Mouse (Mus musculus): ENCODE results near the gene Pip5k1b. TPM values are rescaled to one million over a fixed set of nuclear protein-coding genes. Genes with fewer than 3 reads are reported as not detected.

Pip5k1b gene
- polyA plus RNA-seq, 1 experiment from 2014 or later: 9.1 TPM

DNA sequence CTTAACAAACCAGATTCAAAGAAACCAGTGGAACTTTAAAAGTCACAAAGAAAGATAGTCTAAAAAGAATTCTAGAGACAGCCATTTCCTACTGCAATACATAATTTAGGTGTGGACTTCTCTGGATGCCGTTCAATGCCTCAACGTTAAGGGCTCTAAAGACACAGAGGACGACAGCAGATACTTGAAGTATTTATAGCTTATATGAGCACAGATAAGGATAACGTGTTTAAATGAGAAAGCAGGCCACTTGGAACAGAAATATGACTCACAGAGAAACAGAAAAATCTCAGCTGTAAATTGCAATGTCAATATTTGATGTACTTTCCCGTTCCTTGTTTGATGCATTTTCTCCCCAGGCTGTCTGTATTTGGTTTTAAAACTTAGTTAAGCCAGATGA is 212.9 kb downstream of the Pip5k1b start:
- Histone ChIP-seq H3K9me3 (replicated peaks) (no peaks in the 10 kb centered on the region), H3K27ac (no peak overlapping the region), H3K27me3 (replicated peaks) (no peaks in the 10 kb centered on the region), H3K4me1 (no peaks in the 10 kb centered on the region), H3K4me3 (no peak overlapping the region), H3K9ac (no peak overlapping the region), H3K4me2 (no peak overlapping the region), H3K36me3 (0 out of 2 replicates have a peak, but pooled peaks cover 3% of the 10 kb centered on the region)
- WGBS (ENCODE audit: insufficient replicate concordance): 61% methylated on average over 5 of the region's 5 CpGs
- no peak for ATAC-seq

- ATAC-seq: no peak
- no peak overlapping the region for H3K27ac ChIP-seq
- no peak overlapping the region for H3K9ac ChIP-seq
- H3K4me3 ChIP-seq: no peak overlapping the region
- H3K36me3 ChIP-seq: no peaks in the 10 kb centered on the region
- H3K4me2 ChIP-seq: no peak overlapping the region
- H3K4me1 ChIP-seq: peaks cover 10% of the 10 kb centered on the region
- 47% methylated on average over 12 of the region's 12 CpGs for WGBS (ENCODE audit: insufficient replicate concordance)
- no peaks in the 10 kb centered on the region for H3K9me3 ChIP-seq (replicated peaks)
- no peaks in the 10 kb centered on the region for H3K27me3 ChIP-seq (replicated peaks)
Measured at GRCm38 (mm10) chr19:24336370-24337076, 219.1 kb downstream of the Pip5k1b start.

DNA sequence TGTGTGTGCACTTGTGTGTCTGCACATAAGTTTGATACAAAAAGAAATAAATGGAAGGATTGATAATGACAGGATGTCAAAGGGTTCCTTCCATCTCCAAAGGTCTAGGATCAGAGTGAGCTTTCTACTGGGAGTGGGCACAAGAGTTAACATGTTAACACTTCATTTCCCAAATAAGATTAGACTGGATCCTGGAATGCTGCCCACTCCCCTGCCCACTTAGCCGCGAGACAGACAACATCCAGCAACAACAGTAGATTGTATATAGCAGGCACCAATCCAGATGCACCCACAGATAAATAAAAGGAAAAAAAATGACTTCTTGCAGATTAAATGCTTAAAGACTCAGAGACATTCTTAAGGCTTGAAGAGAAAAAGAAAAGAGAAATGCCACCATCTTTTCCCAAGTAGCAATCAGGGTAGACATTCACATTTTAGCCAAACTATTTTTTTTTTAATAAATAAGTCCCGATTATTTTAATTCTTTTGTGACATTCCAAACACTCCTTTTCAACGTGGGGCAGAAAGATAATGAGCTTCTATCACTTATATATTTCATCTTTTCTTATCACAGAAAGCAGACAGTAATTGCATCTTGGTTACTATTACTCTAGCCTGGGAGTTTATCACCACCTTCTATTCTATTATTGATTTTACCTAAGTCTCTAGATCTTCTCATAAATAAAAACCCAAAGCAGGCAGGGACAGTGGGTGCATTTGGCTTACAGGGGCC is 219.9 kb downstream of the Pip5k1b start:
- no peak overlapping the region for H3K9ac ChIP-seq
- H3K4me3 ChIP-seq: no peak overlapping the region
- H3K27me3 ChIP-seq (replicated peaks): no peaks in the 10 kb centered on the region
- H3K4me2 ChIP-seq: no peak overlapping the region
- peaks cover 16% of the 10 kb centered on the region for H3K4me1 ChIP-seq
- H3K27ac ChIP-seq: no peak overlapping the region
- WGBS (ENCODE audit: insufficient replicate concordance): 62% methylated on average over 4 of the region's 4 CpGs
- H3K36me3 ChIP-seq: no peaks in the 10 kb centered on the region
- H3K9me3 ChIP-seq (replicated peaks): no peaks in the 10 kb centered on the region
- ATAC-seq: no peak

DNA sequence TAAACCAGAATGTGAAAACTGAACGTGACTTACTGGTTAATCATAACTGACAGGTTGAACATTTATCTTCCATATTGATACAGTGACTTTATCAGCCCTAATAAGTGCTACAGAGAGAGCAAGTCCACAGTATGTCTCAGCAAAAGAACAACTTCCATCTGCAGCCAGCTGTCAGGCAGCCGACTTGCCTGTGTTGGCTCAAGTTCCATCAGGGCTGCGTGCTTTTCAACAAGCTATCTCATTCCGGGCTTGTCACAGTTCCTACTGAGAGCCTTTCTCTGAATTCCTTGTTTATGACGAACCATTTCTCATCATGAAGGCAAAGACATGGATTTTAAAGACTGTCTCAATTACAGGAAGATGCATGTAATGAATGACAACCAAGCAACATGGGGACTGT is 222.7 kb downstream of the Pip5k1b start:
- Histone ChIP-seq H3K9ac (no peak overlapping the region), H3K4me2 (no peak overlapping the region), H3K9me3 (replicated peaks) (no peaks in the 10 kb centered on the region), H3K27me3 (replicated peaks) (no peaks in the 10 kb centered on the region), H3K27ac (no peak overlapping the region), H3K4me1 (peaks cover 16% of the 10 kb centered on the region), H3K36me3 (no peaks in the 10 kb centered on the region), H3K4me3 (no peak overlapping the region)
- 70% methylated on average over 5 of the region's 5 CpGs for WGBS (ENCODE audit: insufficient replicate concordance)
- ATAC-seq: no peak

- no peak; the same call in 1 of the 2 replicates for ATAC-seq
Measured at GRCm38 (mm10) chr19:24331274-24331673, 224.4 kb downstream of the Pip5k1b start.

DNA sequence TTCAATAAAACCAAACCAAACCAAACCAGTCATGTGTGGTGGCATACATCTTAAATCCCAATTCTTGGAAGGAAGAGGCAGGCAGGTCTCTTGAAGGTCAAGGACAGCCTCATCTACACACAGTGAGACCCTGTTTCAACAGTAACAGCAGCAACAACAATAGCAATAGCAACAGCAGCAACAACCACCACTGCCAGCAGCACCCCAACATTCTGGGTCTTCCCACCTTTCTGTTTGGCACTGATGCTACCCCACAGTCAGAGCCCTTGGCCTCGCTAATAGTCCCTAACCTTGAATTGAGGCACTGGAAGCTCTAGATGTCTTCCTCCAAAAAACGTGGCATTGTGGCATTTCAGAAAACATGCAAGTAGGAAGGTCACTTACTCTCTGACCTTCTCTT is 225.3 kb downstream of the Pip5k1b start:
- Histone ChIP-seq H3K27me3 (replicated peaks) (no peaks in the 10 kb centered on the region), H3K4me1 (peaks cover 7% of the 10 kb centered on the region), H3K9me3 (replicated peaks) (no peaks in the 10 kb centered on the region), H3K36me3 (no peaks in the 10 kb centered on the region), H3K4me2 (no peak overlapping the region), H3K4me3 (no peak overlapping the region), H3K27ac (no peak overlapping the region), H3K9ac (no peak overlapping the region)
- no peak for ATAC-seq
- 53% methylated on average over 2 of the region's 2 CpGs for WGBS (ENCODE audit: insufficient replicate concordance)

More at GRCm38 (mm10) chr19:24331274-24331673, 224.4 kb downstream of the Pip5k1b start:
- H3K9ac ChIP-seq: no peak overlapping the region
- H3K36me3 ChIP-seq: no peaks in the 10 kb centered on the region
- WGBS (ENCODE audit: insufficient replicate concordance): 20% methylated on average over 2 of the region's 2 CpGs
- H3K27ac ChIP-seq: no peak overlapping the region
- H3K9me3 ChIP-seq (replicated peaks): no peaks in the 10 kb centered on the region
- H3K27me3 ChIP-seq (replicated peaks): no peaks in the 10 kb centered on the region
- peaks cover 10% of the 10 kb centered on the region for H3K4me1 ChIP-seq
- H3K4me3 ChIP-seq: no peak overlapping the region
- H3K4me2 ChIP-seq: no peak overlapping the region

DNA sequence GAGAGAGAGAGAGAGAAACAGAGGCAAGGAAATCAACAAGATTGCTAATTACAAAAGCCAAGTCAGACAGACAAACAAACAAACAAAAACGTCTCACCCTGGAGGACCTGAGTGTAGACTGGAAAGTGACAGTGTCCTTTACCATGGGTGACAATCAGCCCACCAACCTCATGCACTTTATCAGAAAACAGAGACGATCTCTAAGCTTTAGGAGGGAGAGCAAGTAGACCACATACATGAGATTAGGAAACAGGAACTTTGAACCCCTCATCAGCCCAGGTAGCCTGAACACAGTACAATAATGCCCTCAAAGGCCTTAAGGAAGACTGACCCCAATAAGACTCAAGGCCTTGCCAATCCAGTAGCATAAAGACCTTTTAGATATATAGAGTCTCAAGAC is 227.8 kb downstream of the Pip5k1b start:
- Histone ChIP-seq H3K9ac (no peak overlapping the region), H3K9me3 (replicated peaks) (no peaks in the 10 kb centered on the region), H3K4me1 (peaks cover 7% of the 10 kb centered on the region), H3K27me3 (replicated peaks) (no peaks in the 10 kb centered on the region), H3K4me2 (no peak overlapping the region), H3K27ac (no peak overlapping the region), H3K36me3 (no peaks in the 10 kb centered on the region), H3K4me3 (no peak overlapping the region)
- ATAC-seq: no peak
- 22% methylated on average over 2 of the region's 2 CpGs for WGBS (ENCODE audit: insufficient replicate concordance)

DNA sequence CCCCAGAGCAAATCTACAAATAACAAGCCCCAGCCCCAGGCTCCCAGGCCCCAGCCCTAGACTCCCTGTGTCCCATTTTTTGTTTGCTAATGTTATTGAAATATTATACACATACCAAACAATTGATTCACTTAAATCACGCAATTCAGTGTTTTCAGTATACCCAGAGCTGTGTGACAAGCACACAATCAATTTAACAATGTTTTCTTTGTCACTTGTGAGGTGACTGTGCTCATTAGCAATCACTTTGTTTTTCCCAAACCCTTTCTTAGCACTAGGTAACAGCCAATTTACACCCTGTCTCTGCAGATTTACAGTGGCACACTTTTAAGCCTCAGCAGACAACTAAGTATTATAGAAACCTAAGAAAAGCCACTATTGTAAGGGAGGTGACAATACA is 228.7 kb downstream of the Pip5k1b start:
- Histone ChIP-seq H3K27me3 (replicated peaks) (no peaks in the 10 kb centered on the region), H3K9me3 (replicated peaks) (no peaks in the 10 kb centered on the region), H3K36me3 (no peaks in the 10 kb centered on the region), H3K9ac (no peak overlapping the region), H3K4me3 (no peak overlapping the region), H3K4me1 (peaks cover 7% of the 10 kb centered on the region), H3K4me2 (no peak overlapping the region), H3K27ac (no peak overlapping the region)
- no peak for ATAC-seq
- 35% methylated on average over 1 of the region's 1 CpGs for WGBS (ENCODE audit: insufficient replicate concordance)

DNA sequence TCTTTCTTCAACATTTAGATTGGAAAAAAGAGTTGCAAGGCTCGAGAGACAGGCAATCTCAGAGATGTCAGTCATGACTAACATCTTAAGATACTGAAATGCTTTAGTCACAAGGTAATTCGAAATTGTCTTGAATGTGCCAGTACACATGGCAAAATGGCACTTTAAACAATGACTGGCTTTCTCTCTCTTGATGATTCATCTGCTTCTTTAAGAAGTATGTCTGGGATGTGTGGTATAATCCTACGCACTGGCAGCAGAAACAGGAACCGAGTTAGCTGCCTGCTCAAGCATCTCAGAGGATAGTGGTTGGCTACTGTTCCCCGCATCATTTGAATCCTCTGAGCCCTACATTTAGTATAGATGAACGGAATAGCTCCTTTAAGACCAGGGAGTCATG is 230.0 kb downstream of the Pip5k1b start:
- no peak overlapping the region for H3K27ac ChIP-seq
- H3K9me3 ChIP-seq (replicated peaks): no peaks in the 10 kb centered on the region
- H3K4me1 ChIP-seq: no peaks in the 10 kb centered on the region
- H3K27me3 ChIP-seq (replicated peaks): no peaks in the 10 kb centered on the region
- H3K4me3 ChIP-seq: no peak overlapping the region
- H3K4me2 ChIP-seq: no peak overlapping the region
- H3K36me3 ChIP-seq: no peaks in the 10 kb centered on the region
- no peak overlapping the region for H3K9ac ChIP-seq
- WGBS (ENCODE audit: insufficient replicate concordance): 71% methylated on average over 6 of the region's 6 CpGs
- no peak for ATAC-seq

DNA sequence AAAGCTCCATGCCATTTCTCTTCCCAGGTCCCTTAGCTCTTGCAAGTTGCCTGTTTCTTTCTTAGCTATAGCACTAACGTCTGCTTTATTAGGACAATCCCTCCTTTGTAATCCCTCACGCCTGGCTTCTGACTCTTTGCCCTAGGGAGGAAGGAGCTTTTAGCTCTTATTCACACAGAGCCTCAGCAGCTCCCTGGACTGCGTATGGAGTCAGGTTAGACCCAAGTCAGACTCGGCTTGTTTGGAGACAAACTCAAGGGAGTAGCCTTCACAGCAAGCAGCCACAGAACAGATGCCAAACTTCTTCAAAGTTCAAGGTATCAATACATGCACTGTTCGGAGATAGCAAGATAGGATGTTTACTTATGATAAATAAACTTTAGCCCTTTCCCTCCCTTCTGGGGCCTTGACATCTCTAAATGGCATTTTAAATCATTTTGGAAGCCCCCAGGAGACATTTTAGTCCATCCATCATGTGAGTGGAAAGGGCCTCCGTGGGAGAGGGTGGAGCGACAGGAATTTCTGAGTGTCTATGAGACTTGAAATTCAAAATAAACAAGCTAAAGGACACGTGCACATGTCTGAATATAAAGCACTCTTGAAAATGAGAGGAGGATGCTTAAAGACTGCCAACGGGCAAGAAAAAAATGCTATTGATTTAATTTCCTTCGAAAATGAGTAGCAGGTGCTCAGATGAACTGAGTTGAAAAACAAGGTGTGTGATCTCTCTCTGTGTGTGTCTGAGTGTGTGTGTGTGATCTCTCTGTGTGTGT is 231.6 kb downstream of the Pip5k1b start:
- WGBS (ENCODE audit: insufficient replicate concordance): 62% methylated on average over 10 of the region's 10 CpGs
- no peak overlapping the region for H3K9ac ChIP-seq
- ATAC-seq: no peak

DNA sequence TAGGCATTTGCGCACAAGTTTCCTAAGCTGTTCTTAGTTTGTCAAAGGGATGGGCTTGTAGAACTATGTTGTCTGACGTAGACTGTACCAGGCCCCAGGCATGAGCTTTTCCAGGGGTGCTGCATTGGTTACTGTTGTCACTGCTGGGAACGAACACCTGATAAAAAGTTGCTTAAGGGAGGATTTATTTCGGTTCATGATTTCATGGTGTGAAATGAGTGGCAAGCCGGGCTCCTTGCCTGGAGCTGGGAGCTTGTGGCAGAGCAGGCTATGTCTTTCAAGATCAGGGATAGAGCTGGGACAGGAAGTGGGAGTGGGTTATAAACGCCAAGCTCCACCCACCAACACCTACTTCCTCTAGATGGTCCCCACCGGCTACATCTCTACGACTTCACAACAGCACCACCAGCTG is 233.8 kb downstream of the Pip5k1b start:
- Histone ChIP-seq H3K27ac (no peak overlapping the region), H3K27me3 (replicated peaks) (no peaks in the 10 kb centered on the region), H3K9me3 (replicated peaks) (no peaks in the 10 kb centered on the region), H3K36me3 (no peaks in the 10 kb centered on the region), H3K9ac (no peak overlapping the region), H3K4me3 (no peak overlapping the region), H3K4me2 (no peak overlapping the region), H3K4me1 (no peaks in the 10 kb centered on the region)
- 82% methylated on average over 8 of the region's 8 CpGs for WGBS (ENCODE audit: insufficient replicate concordance)
- no peak for ATAC-seq

More for the DNA sequence above, 231.6 kb downstream of the Pip5k1b start:
- H3K27me3 ChIP-seq (replicated peaks): no peaks in the 10 kb centered on the region
- no peaks in the 10 kb centered on the region for H3K4me1 ChIP-seq
- H3K9me3 ChIP-seq (replicated peaks): no peaks in the 10 kb centered on the region
- no peak overlapping the region for H3K27ac ChIP-seq
- no peak overlapping the region for H3K4me2 ChIP-seq
- no peak overlapping the region for H3K4me3 ChIP-seq
- H3K36me3 ChIP-seq: no peaks in the 10 kb centered on the region
